Mouse (Mus musculus): ENCODE data around the gene Trpd52l3.

Trpd52l3 gene

DNA sequence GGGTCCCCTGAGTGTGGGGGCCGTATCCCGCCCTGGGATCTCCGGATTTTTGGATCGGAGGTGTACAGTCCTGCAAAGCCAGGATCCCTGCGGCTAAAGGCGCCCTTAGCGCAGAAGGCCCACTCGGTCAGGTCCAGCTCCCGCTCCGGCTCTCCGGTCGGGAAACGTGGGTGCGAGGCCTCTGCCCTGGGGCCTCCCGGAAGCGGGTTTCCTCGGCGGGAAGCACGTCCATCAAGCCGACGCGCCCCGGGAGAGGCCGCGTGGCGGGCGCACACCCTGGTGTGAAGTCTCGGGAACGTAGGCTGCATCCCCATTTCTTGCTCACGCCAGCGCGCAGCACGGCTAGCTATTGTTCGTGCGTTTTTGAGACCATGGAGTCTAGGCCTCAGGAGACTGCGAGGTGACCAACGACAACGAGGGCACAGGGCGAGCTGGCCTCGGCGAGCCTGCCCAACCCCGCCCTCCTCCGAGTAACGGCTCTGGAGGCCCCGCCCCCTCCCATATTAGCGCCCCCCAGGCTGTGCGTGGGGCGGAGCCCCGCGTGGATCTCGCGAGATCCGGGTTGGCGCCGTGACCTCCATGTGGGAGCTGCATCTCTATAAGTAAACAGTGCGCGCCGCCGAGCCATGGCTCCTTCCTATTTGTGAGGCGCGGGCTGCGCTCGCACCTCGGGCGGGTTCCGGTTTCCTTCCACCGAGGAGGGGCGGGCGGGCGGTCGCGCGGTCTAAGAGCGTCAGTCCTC, 26.5 kb downstream of the Trpd52l3 start, which contains the start of gene Uhrf2:
TSS of gene Uhrf2 (plus strand) at position 620 of the 742 bp plus-strand sequence.
- DNase-seq (ENCODE audit: low read depth, low spot score), result peak; percentile 97

DNA sequence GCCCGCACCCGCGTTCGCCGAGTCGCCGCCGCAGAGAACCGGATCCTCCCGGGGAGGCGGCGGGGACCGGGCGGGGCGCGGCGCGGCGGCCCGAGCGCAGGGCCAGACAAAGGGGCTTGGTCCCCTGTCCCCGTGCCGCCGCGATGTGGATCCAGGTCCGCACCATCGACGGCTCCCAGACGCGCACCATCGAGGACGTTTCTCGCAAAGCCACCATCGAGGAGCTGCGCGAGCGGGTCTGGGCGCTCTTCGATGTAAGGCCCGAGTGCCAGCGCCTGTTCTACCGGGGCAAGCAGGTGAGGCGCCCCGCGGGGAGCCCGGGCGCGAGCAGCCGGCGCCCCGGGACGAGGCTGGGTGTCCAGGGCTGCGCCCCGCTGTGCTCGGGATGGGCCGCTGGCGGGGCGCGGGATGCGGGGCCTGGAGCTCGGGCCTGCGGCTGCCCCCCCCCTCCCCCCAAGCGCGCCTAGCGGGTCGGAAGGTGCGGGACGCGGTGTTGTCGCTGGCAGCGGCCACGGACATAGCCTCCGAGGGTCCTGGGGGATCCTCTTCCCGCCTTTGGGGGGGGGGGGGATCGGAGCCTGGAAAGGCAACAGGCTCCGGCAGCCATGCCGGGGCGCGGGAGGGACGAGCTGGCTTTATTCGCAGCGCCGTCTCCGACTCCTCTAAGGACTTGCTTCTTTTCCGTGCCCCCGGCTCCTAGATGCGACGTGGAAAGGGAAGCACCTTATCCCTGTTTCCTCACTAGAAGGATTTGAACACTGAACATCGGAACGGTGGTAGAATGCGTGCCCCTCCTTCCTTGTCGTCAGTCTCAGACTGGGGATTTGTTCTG, 27.3 kb downstream of the Trpd52l3 start:
- peak; percentile 26 for DNase-seq (ENCODE audit: low read depth, low spot score)

- DNase-seq (ENCODE audit: low read depth, low spot score), result no peak
Observed at GRCm38 (mm10) chr19:30031468-30031931, 27.9 kb downstream of the Trpd52l3 start.

DNA sequence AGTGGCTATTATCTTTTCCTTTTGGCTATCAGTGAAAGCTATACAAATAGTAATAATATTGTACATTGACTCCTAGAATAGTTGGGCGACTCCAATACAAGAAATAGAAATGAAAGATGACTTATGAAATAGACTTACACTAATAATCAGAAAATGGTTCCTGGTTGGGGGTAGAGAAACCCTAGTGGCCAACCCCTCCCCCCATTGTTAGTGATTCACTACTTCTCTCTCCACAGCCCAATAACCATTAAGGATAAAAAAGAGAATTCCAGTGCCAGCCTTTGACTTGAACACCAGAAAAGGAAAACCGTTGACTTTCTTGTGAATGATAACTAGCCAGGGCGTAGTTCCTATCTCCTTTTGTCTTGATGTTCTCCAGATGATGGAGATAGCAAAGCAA, 28.6 kb downstream of the Trpd52l3 start:
- DNase-seq (ENCODE audit: low read depth, low spot score), result no peak

DNA sequence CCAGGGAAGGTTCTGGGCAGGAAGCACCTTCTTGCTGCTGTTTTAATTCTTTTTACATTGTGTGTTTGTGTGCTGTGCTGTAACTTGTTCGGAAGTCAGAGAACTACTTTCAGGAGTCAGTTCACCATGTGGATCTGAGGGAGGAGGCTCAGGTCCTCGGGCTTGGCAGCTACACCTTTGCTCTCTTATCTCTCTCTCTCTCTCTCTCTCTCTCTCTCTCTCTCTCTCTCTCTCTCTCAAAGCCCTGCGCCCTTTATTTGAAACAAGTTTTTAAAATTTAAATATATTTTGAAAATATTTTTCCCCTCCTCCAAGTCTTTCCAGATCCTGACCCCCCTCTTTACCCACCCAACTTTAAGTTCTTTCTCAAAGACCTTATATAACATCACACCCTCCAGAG, 31.8 kb downstream of the Trpd52l3 start:
- DNase-seq (ENCODE audit: low read depth, low spot score), result no peak

GRCm38 (mm10) chr19:30043691-30044090, 40.1 kb downstream of the Trpd52l3 start:
- no peak for DNase-seq (ENCODE audit: low read depth, low spot score)

DNA sequence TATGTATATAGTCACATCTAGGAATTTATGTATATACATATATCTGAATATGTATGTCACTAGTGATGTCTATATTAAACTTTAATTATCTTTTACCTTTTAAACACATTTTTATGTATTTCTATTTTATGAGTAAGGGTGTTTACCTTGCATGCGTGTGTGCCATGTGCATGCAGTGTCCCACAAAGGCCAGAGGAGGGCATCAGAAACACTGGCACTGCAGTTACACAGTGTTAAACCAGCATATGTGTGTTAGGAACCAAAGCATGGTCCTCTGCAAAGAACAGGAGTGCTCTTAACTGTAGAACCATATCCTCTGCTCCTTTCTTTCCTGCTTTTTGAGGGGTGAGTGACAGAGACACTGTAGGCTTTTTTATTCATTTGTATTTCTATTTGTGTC, 41.0 kb downstream of the Trpd52l3 start:
- no peak for DNase-seq (ENCODE audit: low read depth, low spot score)

DNA sequence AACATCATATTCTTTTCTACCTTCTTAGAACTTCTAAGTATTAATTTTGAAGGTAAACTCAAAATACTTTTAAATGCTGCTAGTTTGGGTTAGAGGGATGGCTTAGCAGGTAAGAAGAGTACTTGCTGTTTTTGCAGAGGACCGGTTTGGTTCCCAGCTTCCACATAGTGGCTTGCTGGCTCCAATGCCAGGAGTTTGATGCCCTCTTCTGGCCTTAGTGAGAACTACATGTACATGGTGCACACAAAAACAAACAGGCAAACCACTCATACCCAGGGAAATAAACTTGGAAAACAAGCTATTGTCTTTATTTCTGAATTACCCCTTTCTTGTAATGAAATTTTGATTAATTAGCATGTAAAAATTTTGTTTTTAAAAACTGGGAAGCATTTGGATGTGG, 42.3 kb downstream of the Trpd52l3 start:
- peak; percentile 26 for DNase-seq (ENCODE audit: low read depth, low spot score)

DNA sequence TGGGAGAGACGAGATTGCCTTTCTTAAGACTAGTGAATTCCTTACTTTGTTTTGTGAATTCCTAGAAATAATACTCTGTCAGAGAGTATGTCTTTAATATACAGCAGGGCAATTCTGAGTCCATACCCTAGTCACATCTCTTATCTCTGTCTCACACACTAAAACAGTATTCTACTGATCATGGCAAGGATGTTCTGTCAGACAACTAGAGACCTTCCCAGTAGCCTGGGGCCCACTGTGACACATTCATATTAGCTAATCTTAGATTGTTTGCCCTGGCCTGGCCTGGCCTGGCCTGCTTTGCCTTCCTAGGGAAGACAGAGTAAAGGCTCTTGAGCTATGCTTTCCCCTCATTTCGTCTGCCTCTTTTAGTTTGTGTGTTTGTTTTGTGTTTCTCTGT, 47.0 kb downstream of the Trpd52l3 start:
- no peak for DNase-seq (ENCODE audit: low read depth, low spot score)

- DNase-seq (ENCODE audit: low read depth, low spot score), result no peak
Observed at GRCm38 (mm10) chr19:30051479-30051878, 47.9 kb downstream of the Trpd52l3 start.

DNA sequence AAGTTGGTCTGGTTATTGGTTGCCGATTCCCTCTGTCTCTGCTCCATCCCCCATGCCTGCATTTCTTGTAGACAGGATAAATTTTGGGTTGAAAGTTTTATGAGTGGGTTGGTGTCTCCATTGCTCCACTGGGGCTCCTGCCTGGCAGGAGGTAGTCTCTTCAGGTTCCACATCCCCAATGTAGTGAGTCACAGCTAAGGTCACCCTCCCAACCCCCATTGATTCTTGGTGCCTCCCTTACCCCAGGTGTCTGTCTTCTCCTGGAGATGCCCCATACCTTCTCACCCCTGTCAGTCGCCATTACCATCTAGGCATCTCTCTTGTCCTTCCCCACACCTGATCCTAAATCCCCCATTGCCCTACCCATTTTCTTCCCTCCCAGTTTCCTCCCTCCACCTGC, 50.6 kb downstream of the Trpd52l3 start:
- DNase-seq (ENCODE audit: low read depth, low spot score), result no peak
